Mouse (Mus musculus) hindbrain, embryonic 15.5 days (tissue): Measurements from ENCODE around the gene Car6. TPM values are rescaled to one million over a fixed set of nuclear protein-coding genes. Genes with fewer than 3 reads are reported as not detected.

Experiments
- ATAC-seq: fragments of 200-750 bp; cut with Nextera tagmentation; 2 replicates; pipeline ENCODE4 v1.8.0; 2017; ENCODE audit warnings: low read depth, moderate number of reproducible peaks, moderate TSS enrichment; ENCODE audit not compliant: low FRiP score
- H3K27ac ChIP-seq: fragments of 300-500 bp; sonication (generic); replicated peaks from 2 replicates; pipeline ENCODE4 v1.5.1; 2015; ENCODE audit warnings: mild to moderate bottlenecking, inconsistent platforms
- H3K27me3 ChIP-seq: fragments of 300-500 bp; sonication (generic); 2 replicates; pipeline ENCODE4 v1.6.1; 2015; ENCODE audit warnings: control low read depth, inconsistent platforms
- H3K36me3 ChIP-seq: fragments of 300-500 bp; sonication (generic); 2 replicates; pipeline ENCODE4 v1.6.1; 2015; ENCODE audit warnings: control low read depth, inconsistent platforms
- H3K4me1 ChIP-seq: fragments of 300-500 bp; sonication (generic); replicated peaks from 2 replicates; pipeline ENCODE4 v1.6.1; 2015; ENCODE audit warnings: control low read depth, inconsistent platforms
- H3K4me2 ChIP-seq: fragments of 300-500 bp; sonication (generic); 2 replicates; pipeline ENCODE4 v1.6.1; 2015; ENCODE audit warnings: moderate library complexity, mild to moderate bottlenecking, inconsistent platforms
- H3K4me3 ChIP-seq: fragments of 300-500 bp; sonication (generic); 2 replicates; pipeline ENCODE4 v1.5.1; 2015; ENCODE audit warnings: mild to moderate bottlenecking, inconsistent platforms
- H3K9ac ChIP-seq: fragments of 300-500 bp; sonication (generic); 2 replicates; pipeline ENCODE4 v1.6.1; 2015; ENCODE audit warnings: inconsistent platforms
- H3K9me3 ChIP-seq: fragments of 300-500 bp; sonication (generic); 2 replicates; pipeline ENCODE4 v1.6.1; 2016; ENCODE audit warnings: control low read depth, inconsistent platforms
- WGBS: fragments of 180-500 bp; shearing (Covaris S2); methylation state at CpG from one replicate; pipeline ENCODE4 v1.1.7; 2015; 5-methylcytosine and 5-hydroxymethylcytosine counted together
- polyA plus RNA-seq: library from polyadenylated mRNA; unstranded; fragments of >200 nt; fragmentation: Nextera tagmentation; extraction: Ambion mirVana; gene quantifications from 2 replicates; pipeline ENCODE4 v1.2.1, GENCODE M21; 2015

The Car6 gene
- polyA plus RNA-seq, 1 experiment from 2014 or later, result not detected

DNA sequence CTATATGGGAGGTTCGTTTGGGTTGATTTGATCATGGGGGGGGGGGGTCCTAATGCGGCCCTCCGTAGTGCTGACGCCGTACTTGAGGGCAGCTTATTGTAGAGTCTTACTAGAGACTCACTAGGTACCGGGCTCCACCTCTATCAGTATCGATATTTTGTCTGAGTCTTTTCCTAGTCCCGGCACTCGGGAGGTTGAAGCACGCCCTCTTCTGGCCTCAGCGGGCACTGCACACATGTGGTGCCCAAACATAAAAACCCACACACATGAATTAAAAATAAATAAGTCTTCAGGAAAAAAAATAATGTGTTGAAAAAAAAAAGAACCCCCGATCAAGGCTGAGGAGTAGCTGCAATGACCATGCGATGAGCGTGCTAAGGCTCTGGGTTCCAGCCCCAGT is 27.1 kb downstream of the Car6 start:
- 95% methylated on average over 14 of the region's 14 CpGs for WGBS
- H3K36me3 ChIP-seq, result no peaks in the 10 kb centered on the region
- H3K4me2 ChIP-seq, result no peak overlapping the region
- no peak overlapping the region for H3K9ac ChIP-seq
- H3K4me3 ChIP-seq, result no peak overlapping the region
- 0 out of 2 replicates have a peak, but pooled peaks cover 3% of the 10 kb centered on the region for H3K4me1 ChIP-seq
- no peak for ATAC-seq
- H3K27ac ChIP-seq, result no peak overlapping the region
- no peaks in the 10 kb centered on the region for H3K9me3 ChIP-seq
- no peaks in the 10 kb centered on the region for H3K27me3 ChIP-seq

DNA sequence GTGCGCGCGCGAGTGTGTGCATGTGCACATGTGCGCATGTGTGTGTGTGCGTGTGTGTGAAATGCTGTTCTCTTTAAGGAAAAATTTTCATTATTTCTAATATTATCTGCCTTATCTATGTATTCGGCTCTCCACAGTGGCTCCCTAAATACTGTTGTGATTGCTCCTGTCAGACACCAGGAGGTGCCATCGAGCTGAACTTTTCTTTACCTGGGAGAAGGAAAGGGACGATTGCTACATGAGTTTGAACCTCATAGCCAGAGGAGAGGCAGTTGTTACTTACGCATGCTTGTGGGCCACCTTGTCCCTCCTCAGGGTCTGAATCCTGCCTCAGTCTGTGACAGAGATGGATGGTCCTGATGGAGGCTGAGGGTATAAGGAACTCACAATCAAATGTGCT is 27.9 kb downstream of the Car6 start:
- no peak overlapping the region for H3K4me3 ChIP-seq
- H3K27me3 ChIP-seq, result no peaks in the 10 kb centered on the region
- 56% methylated on average over 10 of the region's 10 CpGs for WGBS
- H3K4me1 ChIP-seq, result 0 out of 2 replicates have a peak, but pooled peaks cover 3% of the 10 kb centered on the region
- no peaks in the 10 kb centered on the region for H3K9me3 ChIP-seq
- H3K4me2 ChIP-seq, result no peak overlapping the region
- H3K9ac ChIP-seq, result no peak overlapping the region
- no peak overlapping the region for H3K27ac ChIP-seq
- ATAC-seq, result no peak
- H3K36me3 ChIP-seq, result no peaks in the 10 kb centered on the region

DNA sequence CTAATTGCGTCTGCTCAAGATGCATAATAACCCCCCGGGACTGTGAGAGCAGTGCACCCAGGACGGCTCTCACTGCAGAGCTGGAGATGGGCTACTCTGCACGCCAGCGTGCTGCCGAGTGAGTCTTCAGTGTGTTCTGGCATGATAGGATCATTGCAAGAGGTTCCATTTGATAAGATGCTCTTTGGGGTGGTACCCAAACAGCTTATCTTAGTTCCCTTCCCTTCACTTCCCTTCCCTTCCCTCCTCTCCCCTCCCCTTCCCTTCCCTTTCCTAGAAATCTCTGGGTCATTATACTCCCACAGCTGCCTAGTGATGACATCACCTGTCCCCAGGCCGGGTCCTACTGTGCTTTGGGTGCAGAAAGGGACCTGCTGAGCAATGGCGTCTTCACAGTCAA is 29.0 kb downstream of the Car6 start:
- ATAC-seq, result no peak

DNA sequence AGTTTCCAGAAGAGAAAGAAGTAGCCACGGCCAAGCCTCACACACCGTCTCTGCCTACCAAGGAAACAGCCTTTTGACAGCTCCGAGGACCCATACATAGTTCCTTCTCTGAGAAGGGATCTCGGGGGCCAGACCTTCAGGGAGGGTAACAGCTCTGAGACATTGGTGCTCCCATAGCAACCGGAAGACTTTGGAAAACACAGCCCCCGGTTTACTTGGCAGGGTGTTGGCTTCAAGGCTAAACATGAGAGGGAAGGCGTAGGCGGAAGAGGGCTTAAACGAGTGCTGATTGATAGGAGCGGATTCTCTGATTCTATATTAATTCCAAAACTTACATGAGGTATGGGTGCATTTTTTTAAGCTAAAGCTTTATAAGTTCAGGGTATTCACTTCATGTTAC is 32.7 kb downstream of the Car6 start:
- no peak overlapping the region for H3K4me2 ChIP-seq
- no peak overlapping the region for H3K27ac ChIP-seq
- H3K4me3 ChIP-seq, result no peak overlapping the region
- H3K4me1 ChIP-seq, result no peaks in the 10 kb centered on the region
- H3K36me3 ChIP-seq, result no peaks in the 10 kb centered on the region
- no peak for ATAC-seq
- H3K9ac ChIP-seq, result no peak overlapping the region
- no peaks in the 10 kb centered on the region for H3K27me3 ChIP-seq
- no peaks in the 10 kb centered on the region for H3K9me3 ChIP-seq
- WGBS, result 63% methylated on average over 10 of the region's 10 CpGs

More for the DNA sequence above, 29.0 kb downstream of the Car6 start:
- H3K9ac ChIP-seq, result no peak overlapping the region
- no peaks in the 10 kb centered on the region for H3K27me3 ChIP-seq
- 0 out of 2 replicates have a peak, but pooled peaks cover 3% of the 10 kb centered on the region for H3K4me1 ChIP-seq
- H3K4me3 ChIP-seq, result no peak overlapping the region
- no peaks in the 10 kb centered on the region for H3K9me3 ChIP-seq
- H3K4me2 ChIP-seq, result no peak overlapping the region
- H3K27ac ChIP-seq, result no peak overlapping the region
- 76% methylated on average over 8 of the region's 8 CpGs for WGBS
- H3K36me3 ChIP-seq, result no peaks in the 10 kb centered on the region

DNA sequence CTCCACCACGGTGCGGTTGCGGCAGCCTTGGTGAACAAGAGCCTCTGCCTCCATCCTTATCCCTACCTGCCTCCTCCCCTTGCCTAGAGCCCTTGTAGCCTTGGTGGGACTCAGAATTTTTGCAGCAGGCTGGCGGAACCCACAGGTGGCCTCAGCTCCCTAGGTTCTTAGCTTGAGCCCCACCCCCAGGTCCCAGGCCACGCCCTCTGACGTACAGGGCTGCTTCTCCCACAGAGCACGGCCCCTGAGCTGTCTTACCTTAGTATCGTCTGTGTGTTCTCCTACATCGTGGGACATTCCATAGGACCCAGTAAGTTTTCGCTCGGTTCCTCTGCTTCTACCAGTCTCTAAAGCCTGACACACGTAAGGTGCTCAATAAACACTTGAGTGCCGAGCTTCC is 36.3 kb downstream of the Car6 start:
- Histone ChIP-seq H3K27ac (no peak overlapping the region), H3K4me3 (no peak overlapping the region), H3K9ac (no peak overlapping the region), H3K4me1 (no peaks in the 10 kb centered on the region), H3K36me3 (no peaks in the 10 kb centered on the region), H3K4me2 (no peak overlapping the region), H3K9me3 (no peaks in the 10 kb centered on the region), H3K27me3 (no peaks in the 10 kb centered on the region)
- 40% methylated on average over 13 of the region's 13 CpGs for WGBS
- no peak for ATAC-seq

DNA sequence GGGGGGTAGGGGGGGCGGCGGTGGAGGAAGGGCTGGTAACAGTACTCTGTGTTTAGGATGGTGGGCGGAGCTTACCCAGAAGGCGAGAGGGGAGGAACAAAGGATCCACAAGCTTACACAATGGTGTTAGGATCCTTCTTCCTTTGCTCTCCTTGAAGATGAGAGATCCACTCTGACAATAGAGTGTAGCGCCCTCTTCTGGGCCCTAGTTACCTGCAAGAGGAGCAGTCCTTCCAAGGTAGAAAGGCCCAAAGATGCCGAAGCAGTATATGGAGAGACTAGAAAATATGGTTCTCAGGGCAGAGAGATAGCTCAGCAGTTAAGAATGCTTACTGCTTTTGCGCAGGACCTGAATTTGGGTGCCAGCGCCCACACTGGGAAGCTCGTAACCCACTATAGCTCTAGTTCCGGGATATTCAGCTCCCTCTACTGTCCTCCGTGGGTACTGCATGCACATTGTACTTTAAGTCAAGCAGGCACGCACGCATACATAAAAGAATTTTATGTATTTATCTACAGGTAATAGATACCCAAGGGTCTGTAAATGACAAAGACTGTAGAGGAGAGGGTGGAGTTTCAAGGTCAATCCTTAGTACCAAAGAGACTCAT is 38.5 kb downstream of the Car6 start:
- H3K4me2 ChIP-seq, result no peak overlapping the region
- H3K4me3 ChIP-seq, result no peak overlapping the region
- H3K27me3 ChIP-seq, result no peaks in the 10 kb centered on the region
- no peaks in the 10 kb centered on the region for H3K9me3 ChIP-seq
- no peaks in the 10 kb centered on the region for H3K36me3 ChIP-seq
- whole genome bisulfite sequencing, result 71% methylated on average over 13 of the region's 13 CpGs
- no peaks in the 10 kb centered on the region for H3K4me1 ChIP-seq
- no peak for ATAC-seq
- no peak overlapping the region for H3K27ac ChIP-seq
- H3K9ac ChIP-seq, result no peak overlapping the region

DNA sequence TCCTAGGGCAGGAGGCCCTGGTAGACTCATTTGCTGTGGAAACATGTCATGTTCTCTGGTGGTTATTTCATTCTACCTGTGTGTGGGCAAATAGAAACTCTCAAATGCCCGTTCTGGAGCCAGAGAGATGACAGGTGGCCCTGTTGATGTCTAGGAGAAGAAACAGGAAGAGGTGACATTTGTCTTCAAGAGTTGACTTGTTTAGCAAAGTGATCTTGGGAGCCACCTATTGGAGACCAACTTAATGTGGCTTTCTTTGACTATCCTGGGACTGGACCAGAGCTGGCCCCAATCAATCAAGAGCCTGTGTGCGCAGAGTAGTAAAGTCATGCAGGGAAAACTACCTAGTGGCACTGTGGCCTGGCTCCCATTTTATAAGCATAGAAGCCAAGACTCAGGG is 41.7 kb downstream of the Car6 start:
- Histone ChIP-seq H3K9me3 (no peaks in the 10 kb centered on the region), H3K9ac (no peak overlapping the region), H3K4me2 (no peak overlapping the region), H3K27me3 (no peaks in the 10 kb centered on the region), H3K36me3 (no peaks in the 10 kb centered on the region), H3K27ac (no peak overlapping the region), H3K4me3 (no peak overlapping the region), H3K4me1 (no peaks in the 10 kb centered on the region)
- ATAC-seq, result no peak
- WGBS, result 81% methylated on average over 2 of the region's 2 CpGs

DNA sequence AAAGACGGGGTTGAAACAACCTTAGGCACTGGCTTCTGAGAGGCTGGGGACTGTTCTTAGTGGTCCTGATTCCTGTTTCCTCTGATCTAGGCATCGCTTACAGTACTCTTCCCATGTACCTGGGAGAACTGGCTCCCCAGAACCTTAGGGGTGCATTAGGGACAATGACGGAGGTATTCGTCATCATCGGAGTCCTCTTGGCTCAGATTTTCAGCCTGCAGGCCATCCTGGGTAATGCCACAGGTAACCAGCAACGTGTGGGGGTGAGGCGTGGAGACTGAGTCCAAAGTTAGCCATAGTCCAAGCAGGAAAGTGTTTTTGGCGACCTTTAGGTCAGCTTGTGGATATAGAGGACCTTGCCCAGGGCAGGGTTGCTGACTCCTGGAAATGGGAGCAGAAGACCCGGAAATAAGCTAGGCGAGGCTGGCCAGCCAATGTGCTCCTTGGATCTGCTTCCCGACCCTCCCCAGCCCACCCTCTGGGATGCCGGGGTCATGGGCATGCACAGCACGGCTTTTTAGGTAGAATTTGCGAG is 43.7 kb downstream of the Car6 start:
- no peak overlapping the region for H3K4me2 ChIP-seq
- 70% methylated on average over 14 of the region's 14 CpGs for WGBS
- H3K36me3 ChIP-seq, result no peaks in the 10 kb centered on the region
- H3K27ac ChIP-seq, result no peak overlapping the region
- no peak overlapping the region for H3K4me3 ChIP-seq
- ATAC-seq, result no peak
- H3K9ac ChIP-seq, result no peak overlapping the region
- no peaks in the 10 kb centered on the region for H3K9me3 ChIP-seq
- no peaks in the 10 kb centered on the region for H3K4me1 ChIP-seq
- H3K27me3 ChIP-seq, result no peaks in the 10 kb centered on the region

DNA sequence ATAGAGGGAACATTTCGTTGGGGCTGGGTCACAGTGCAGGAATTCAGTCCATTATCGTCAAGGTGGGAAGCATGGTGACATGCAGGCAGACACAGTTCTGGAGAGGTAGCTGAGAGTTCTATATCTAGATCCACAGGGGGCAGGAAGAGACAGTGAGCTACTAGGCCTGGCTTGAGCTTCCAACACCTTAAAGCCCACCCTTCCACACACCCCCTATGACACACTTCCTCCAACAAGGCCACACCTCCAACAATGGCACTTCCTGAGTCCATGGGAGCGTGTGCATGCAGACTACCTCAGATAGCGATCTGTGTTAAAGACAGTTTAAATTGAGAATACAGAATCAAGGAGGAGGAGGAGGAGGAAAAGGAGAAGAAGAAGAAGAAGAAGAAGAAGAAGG is 45.4 kb downstream of the Car6 start:
- 81% methylated on average over 4 of the region's 4 CpGs for WGBS
- Histone ChIP-seq H3K4me2 (no peak overlapping the region), H3K9me3 (no peaks in the 10 kb centered on the region), H3K27me3 (no peaks in the 10 kb centered on the region), H3K9ac (no peak overlapping the region), H3K4me1 (no peaks in the 10 kb centered on the region), H3K36me3 (no peaks in the 10 kb centered on the region), H3K27ac (no peak overlapping the region), H3K4me3 (no peak overlapping the region)
- ATAC-seq, result no peak

DNA sequence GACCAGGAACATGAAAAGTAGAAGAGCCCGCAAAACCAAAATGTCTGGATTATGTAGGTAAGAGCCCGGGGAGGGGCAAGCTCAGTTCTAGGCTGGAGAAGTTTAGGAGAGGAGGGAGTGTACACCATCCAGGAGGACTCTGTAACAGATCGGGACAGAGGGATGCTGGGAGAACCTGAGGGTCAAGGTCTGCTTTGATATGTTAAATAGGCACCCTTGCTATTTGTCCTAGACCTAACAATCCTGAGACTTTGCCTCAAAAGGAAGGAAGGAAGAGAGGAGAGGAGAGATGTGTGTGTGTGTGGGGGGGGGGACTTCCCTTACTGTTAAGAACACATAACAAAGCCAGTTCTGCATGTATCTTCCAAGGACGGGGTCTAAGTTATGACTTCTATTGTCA is 45.8 kb downstream of the Car6 start:
- Histone ChIP-seq H3K9ac (no peak overlapping the region), H3K4me3 (no peak overlapping the region), H3K27me3 (no peaks in the 10 kb centered on the region), H3K36me3 (no peaks in the 10 kb centered on the region), H3K27ac (no peak overlapping the region), H3K9me3 (no peaks in the 10 kb centered on the region), H3K4me2 (no peak overlapping the region), H3K4me1 (no peaks in the 10 kb centered on the region)
- WGBS, result 90% methylated on average over 4 of the region's 4 CpGs
- no peak for ATAC-seq

DNA sequence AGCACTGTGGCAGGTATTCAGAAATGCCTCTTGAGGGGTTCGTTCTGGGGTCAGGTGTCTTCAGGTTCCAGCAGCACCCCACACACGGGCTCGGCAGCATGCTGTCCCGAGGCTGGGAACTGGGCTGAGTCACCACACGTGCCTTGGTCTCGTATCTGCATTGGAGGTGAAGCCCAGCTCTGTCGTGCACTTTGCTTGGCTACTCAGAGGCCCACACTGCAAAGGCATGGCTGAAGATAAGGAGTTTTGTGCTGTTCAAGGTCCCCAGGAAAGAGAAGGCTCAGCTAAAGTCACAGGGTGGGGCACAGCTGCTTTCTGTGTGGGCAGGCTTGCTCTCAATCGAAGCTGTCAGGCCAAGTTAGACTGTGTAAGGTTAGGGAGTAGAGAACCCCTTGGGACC is 48.6 kb downstream of the Car6 start:
- no peak overlapping the region for H3K4me3 ChIP-seq
- H3K36me3 ChIP-seq, result no peaks in the 10 kb centered on the region
- no peak overlapping the region for H3K9ac ChIP-seq
- WGBS, result 88% methylated on average over 8 of the region's 8 CpGs
- ATAC-seq, result no peak
- H3K27ac ChIP-seq, result no peak overlapping the region
- no peak overlapping the region for H3K4me2 ChIP-seq
- H3K4me1 ChIP-seq, result no peaks in the 10 kb centered on the region
- no peaks in the 10 kb centered on the region for H3K9me3 ChIP-seq
- H3K27me3 ChIP-seq, result no peaks in the 10 kb centered on the region

DNA sequence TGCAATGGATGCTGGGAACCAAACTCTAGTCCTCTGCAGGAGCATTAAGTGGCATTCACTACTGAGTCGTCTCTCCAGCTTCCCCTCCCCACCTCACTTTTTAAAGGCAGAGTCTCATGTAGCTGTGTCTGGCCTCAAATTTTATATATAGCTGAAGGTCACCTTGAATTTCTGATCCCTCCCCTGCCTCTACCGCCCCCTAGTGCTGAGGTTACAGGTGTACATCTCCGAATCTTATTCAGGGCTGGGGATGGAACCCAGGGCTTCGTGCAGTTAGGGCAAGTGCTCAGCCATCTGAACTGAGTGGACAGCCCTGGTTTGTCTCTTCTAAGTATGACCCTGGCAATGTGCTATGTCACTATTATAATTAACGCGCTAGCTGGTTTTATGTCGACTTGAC is 50.1 kb downstream of the Car6 start:
- H3K36me3 ChIP-seq, result no peaks in the 10 kb centered on the region
- 81% methylated on average over 7 of the region's 7 CpGs for WGBS
- H3K27ac ChIP-seq, result no peak overlapping the region

DNA sequence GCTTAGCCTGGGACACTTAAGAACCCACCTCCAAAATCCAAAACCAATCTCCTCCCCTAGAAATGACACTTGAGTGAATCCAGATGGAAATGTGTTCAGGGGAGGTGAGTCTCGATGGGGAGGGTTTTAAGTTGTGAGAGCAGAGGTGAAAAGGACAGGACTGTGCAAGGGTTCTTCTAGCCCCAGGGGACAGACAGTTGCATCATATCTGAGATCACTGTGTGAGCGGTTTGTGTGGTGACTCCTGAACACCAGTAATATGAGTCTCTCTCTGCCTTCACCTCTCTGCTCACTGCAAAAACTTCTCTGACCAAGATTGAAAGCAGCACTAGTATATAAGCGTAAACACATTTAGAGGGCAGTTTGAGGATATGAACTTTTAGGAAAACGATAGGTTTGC is 54.8 kb downstream of the Car6 start:
- Histone ChIP-seq H3K9me3 (no peaks in the 10 kb centered on the region), H3K27ac (no peak overlapping the region), H3K27me3 (no peaks in the 10 kb centered on the region), H3K4me1 (no peaks in the 10 kb centered on the region), H3K4me2 (no peak overlapping the region), H3K9ac (no peak overlapping the region), H3K4me3 (no peak overlapping the region), H3K36me3 (no peaks in the 10 kb centered on the region)
- ATAC-seq, result no peak
- WGBS, result 86% methylated on average over 4 of the region's 4 CpGs

More for the DNA sequence above, 50.1 kb downstream of the Car6 start:
- Histone ChIP-seq H3K9me3 (no peaks in the 10 kb centered on the region), H3K4me3 (no peak overlapping the region), H3K4me1 (no peaks in the 10 kb centered on the region), H3K27me3 (no peaks in the 10 kb centered on the region), H3K9ac (no peak overlapping the region), H3K4me2 (no peak overlapping the region)
- no peak for ATAC-seq
